Mouse (Mus musculus): ENCODE results near the gene Arl5c. TPM values are rescaled to one million over a fixed set of nuclear protein-coding genes. Genes with fewer than 3 reads are reported as not detected.

Arl5c gene
- total RNA-seq, 2 experiments from 2014 or later: 6.1 to 7.6 TPM

Other genes starting within 250 kb of the Arl5c start
- gene Cwc25, start 229.6 kb downstream of the Arl5c start, total RNA-seq (2015): 8.8 and 9.3 TPM in 2 replicates
- gene Cwc25, start 229.6 kb downstream of the Arl5c start, total RNA-seq (2017): 16.7 and 19.2 TPM in 2 replicates
- gene 1700001P01Rik, start 220.3 kb downstream of the Arl5c start, total RNA-seq (2015): 0.64 TPM in 1 of 2 replicates, not detected in the other
- 0.30 TPM in 1 of 2 replicates, not detected in the other for gene 1700001P01Rik, start 220.3 kb downstream of the Arl5c start, total RNA-seq (2017)
- 1,765 and 1,897 TPM in 2 replicates for gene Rpl23, start 213.7 kb downstream of the Arl5c start, total RNA-seq (2015)
- gene Rpl23, start 213.7 kb downstream of the Arl5c start, total RNA-seq (2017): 1,416 and 1,747 TPM in 2 replicates
- gene Lasp1, start 197.2 kb downstream of the Arl5c start, total RNA-seq (2015): 40.1 and 47.2 TPM in 2 replicates
- gene Lasp1, start 197.2 kb downstream of the Arl5c start, total RNA-seq (2017): 139 and 201 TPM in 2 replicates
- 2.1 and 3.8 TPM in 2 replicates for gene B230217C12Rik, start 155.4 kb downstream of the Arl5c start, total RNA-seq (2015)
- 0.17 TPM in 2 replicates for gene B230217C12Rik, start 155.4 kb downstream of the Arl5c start, total RNA-seq (2017)
- gene Fbxo47, start 112.0 kb downstream of the Arl5c start, total RNA-seq (2015): not detected in 2 replicates
- gene Fbxo47, start 112.0 kb downstream of the Arl5c start, total RNA-seq (2017): 0.12 and 1.6 TPM in 2 replicates
- gene Plxdc1, start 9.7 kb downstream of the Arl5c start, total RNA-seq (2015): 2.3 and 3.0 TPM in 2 replicates
- 0.92 and 1.0 TPM in 2 replicates for gene Plxdc1, start 9.7 kb downstream of the Arl5c start, total RNA-seq (2017)
- gene Cacnb1, start 26.9 kb upstream of the Arl5c start, total RNA-seq (2015): 0.17 and 1.2 TPM in 2 replicates
- 0.41 and 0.92 TPM in 2 replicates for gene Cacnb1, start 26.9 kb upstream of the Arl5c start, total RNA-seq (2017)
- gene Rpl19, start 30.5 kb upstream of the Arl5c start, total RNA-seq (2015): 3,659 and 3,794 TPM in 2 replicates
- gene Rpl19, start 30.5 kb upstream of the Arl5c start, total RNA-seq (2017): 1,648 and 1,816 TPM in 2 replicates
- not detected in 2 replicates for gene Stac2, start 57.3 kb upstream of the Arl5c start, total RNA-seq (2015)
- not detected in 2 replicates for gene Stac2, start 57.3 kb upstream of the Arl5c start, total RNA-seq (2017)
- 6.2 and 7.4 TPM in 2 replicates for gene Fbxl20, start 154.2 kb upstream of the Arl5c start, total RNA-seq (2015)
- 6.7 and 9.6 TPM in 2 replicates for gene Fbxl20, start 154.2 kb upstream of the Arl5c start, total RNA-seq (2017)
- 86.9 and 89.2 TPM in 2 replicates for gene Med1, start 197.1 kb upstream of the Arl5c start, total RNA-seq (2015)
- gene Med1, start 197.1 kb upstream of the Arl5c start, total RNA-seq (2017): 39.1 and 47.9 TPM in 2 replicates
- 49.4 and 51.0 TPM in 2 replicates for gene Cdk12, start 206.9 kb upstream of the Arl5c start, total RNA-seq (2015)
- gene Cdk12, start 206.9 kb upstream of the Arl5c start, total RNA-seq (2017): 49.6 and 58.0 TPM in 2 replicates